Mouse (Mus musculus) kidney, adult 2 months (tissue): ENCODE measurements around the gene Cldn18.

Source experiments
- CTCF ChIP-seq: fragments of 200-500 bp; conservative IDR thresholded peaks from 2 replicates; pipeline ENCODE4 v1.5.1; 2011; ENCODE audit warnings: low read depth, mild to moderate bottlenecking, control low read depth, low read length, moderate library complexity, mixed read lengths; ENCODE audit not compliant: insufficient read depth, insufficient read length
- POLR2A ChIP-seq: fragments of 200-500 bp; IDR thresholded peaks from one replicate; pipeline ENCODE4 v1.6.1; 2011; ENCODE audit warnings: low read depth, low read length, control low read depth

DNA sequence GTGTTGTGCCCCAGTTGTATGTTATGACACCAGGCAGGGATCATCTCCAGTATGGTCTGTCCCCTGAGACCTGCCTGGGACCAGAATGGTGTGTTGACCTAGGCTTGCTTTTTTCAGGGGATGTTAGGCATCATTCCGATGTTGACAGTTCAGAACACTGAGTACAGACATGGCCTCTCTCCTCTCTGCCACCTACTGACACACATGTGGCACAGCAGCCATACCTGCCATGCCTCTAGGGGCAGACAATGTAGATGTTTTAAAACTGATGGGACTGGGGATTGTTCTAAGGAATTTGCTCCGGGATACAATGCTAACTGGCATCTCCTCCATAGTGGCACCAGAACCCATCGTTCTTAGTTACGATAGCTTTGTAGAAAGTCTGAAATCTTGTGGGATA lies 33.2 kb upstream of the Cldn18 start:
- TF ChIP-seq CTCF (no peak; the same call in 1 of the 2 replicates), POLR2A (no peak)
